ENCODE assay signal across 8 mouse cellular contexts in genomic region chr10:77622055-77622988, GRCm38 (mm10). TPM values are rescaled to one million over a fixed set of nuclear protein-coding genes. Genes with fewer than 3 reads are reported as not detected.
A peak's percentile ranks its signal among the peaks of the same experiment; 100 is the strongest.
DNase-seq lines count a peak whose midpoint lies in the region; ATAC-seq and TF ChIP-seq lines count a peak whose summit lies in the region.

Ube2g2 (plus strand) TSS chr10:77622275.

- TF ChIP-seq CTCF in kidney, adult 2 months (conservative IDR thresholded peaks at IDR 0.05; ENCODE audit: insufficient read depth, insufficient read length, low read depth, low read length) = no peak

- ATAC-seq in embryonic facial prominence, embryonic 12.5 days (ENCODE audit: insufficient number of reproducible peaks, insufficient read depth, low FRiP score, low TSS enrichment) = peak; percentile 82
- ATAC-seq in limb, embryonic 13.5 days (ENCODE audit: low FRiP score, low read depth) = peak; percentile 90
- ATAC-seq in midbrain, embryonic 15.5 days (replicated peaks) = peak; percentile 95

- under 1% methylated on average over 96 of the region's 96 CpGs for WGBS in embryonic facial prominence, embryonic 12.5 days
- under 1% methylated on average over 96 of the region's 96 CpGs for WGBS in kidney, adult 2 months
- WGBS in limb, embryonic 13.5 days = under 1% methylated on average over 96 of the region's 96 CpGs
- under 1% methylated on average over 96 of the region's 96 CpGs for WGBS in midbrain, embryonic 15.5 days

- H3K27me3 ChIP-seq in embryonic facial prominence, embryonic 12.5 days = no peaks in the 10 kb centered on the region
- H3K27me3 ChIP-seq in kidney, adult 2 months (replicated peaks; ENCODE audit: control insufficient read depth, insufficient read depth, low read length) = no peaks in the 10 kb centered on the region
- H3K27me3 ChIP-seq in limb, embryonic 13.5 days = no peaks in the 10 kb centered on the region
- no peaks in the 10 kb centered on the region for H3K27me3 ChIP-seq in midbrain, embryonic 15.5 days (replicated peaks)

- H3K9me3 ChIP-seq in embryonic facial prominence, embryonic 12.5 days = no peaks in the 10 kb centered on the region
- H3K9me3 ChIP-seq in limb, embryonic 13.5 days = no peaks in the 10 kb centered on the region
- H3K9me3 ChIP-seq in midbrain, embryonic 15.5 days = no peaks in the 10 kb centered on the region

- peak within 1 kb of the TSS; percentile 99 for H3K9ac ChIP-seq in embryonic facial prominence, embryonic 12.5 days
- peak within 1 kb of the TSS; percentile 98 for H3K9ac ChIP-seq in limb, embryonic 13.5 days
- H3K9ac ChIP-seq in midbrain, embryonic 15.5 days = peak within 1 kb of the TSS; percentile 89

- H3K4me1 ChIP-seq in embryonic facial prominence, embryonic 12.5 days = peaks cover 21% of the 10 kb centered on the region
- peaks cover 31% of the 10 kb centered on the region for H3K4me1 ChIP-seq in kidney, adult 2 months (ENCODE audit: control insufficient read depth, insufficient read depth, low read length)
- peaks cover 23% of the 10 kb centered on the region for H3K4me1 ChIP-seq in limb, embryonic 13.5 days
- H3K4me1 ChIP-seq in midbrain, embryonic 15.5 days = peaks cover 28% of the 10 kb centered on the region

- peak within 1 kb of the TSS; percentile 99 for H3K4me3 ChIP-seq in embryonic facial prominence, embryonic 12.5 days
- H3K4me3 ChIP-seq in kidney, adult 2 months (ENCODE audit: insufficient read depth, low read depth, low read length) = peak within 1 kb of the TSS; percentile 96
- H3K4me3 ChIP-seq in limb, embryonic 13.5 days = peak within 1 kb of the TSS; percentile 99
- peak within 1 kb of the TSS; percentile 82 for H3K4me3 ChIP-seq in midbrain, embryonic 15.5 days

- peak within 1 kb of the TSS; percentile 85 for H3K27ac ChIP-seq in embryonic facial prominence, embryonic 12.5 days
- H3K27ac ChIP-seq in kidney, adult 2 months (ENCODE audit: insufficient read depth, low read depth, low read length) = peak within 1 kb of the TSS; percentile 93
- peak within 1 kb of the TSS; percentile 89 for H3K27ac ChIP-seq in limb, embryonic 13.5 days
- peak within 1 kb of the TSS; percentile 88 for H3K27ac ChIP-seq in midbrain, embryonic 15.5 days

- peak; percentile 84 for DNase-seq in 3T3-L1 (ENCODE audit: low read depth, low spot score)
- peak; percentile 94 to 97 for DNase-seq in adrenal gland, postnatal 36 days
- DNase-seq in heart, adult 18-20 months = peak; percentile 95 to 96
- peak; percentile 96 for DNase-seq in kidney, adult 2 months
- DNase-seq in spleen, adult 18-20 months = peak; percentile 90 to 94

- H3K36me3 ChIP-seq in embryonic facial prominence, embryonic 12.5 days = peaks cover 13% of the 10 kb centered on the region
- H3K36me3 ChIP-seq in kidney, adult 2 months (ENCODE audit: control insufficient read depth, insufficient read depth, low read length) = no peaks in the 10 kb centered on the region
- peaks cover 31% of the 10 kb centered on the region for H3K36me3 ChIP-seq in limb, embryonic 13.5 days
- H3K36me3 ChIP-seq in midbrain, embryonic 15.5 days (replicated peaks) = peaks cover 10% of the 10 kb centered on the region

- peak within 1 kb of the TSS; percentile 66 for H3K4me2 ChIP-seq in embryonic facial prominence, embryonic 12.5 days (replicated peaks)
- peak within 1 kb of the TSS; percentile 78 for H3K4me2 ChIP-seq in limb, embryonic 13.5 days (replicated peaks)
- H3K4me2 ChIP-seq in midbrain, embryonic 15.5 days = peak within 1 kb of the TSS; percentile 62

- TF ChIP-seq POLR2A in kidney, adult 2 months (IDR thresholded peaks at IDR 0.05; ENCODE audit: low read depth, low read length) = peak; percentile 23

RNA-seq across cellular contexts. Expression of gene Ube2g2, which starts in this region (rescaled TPM):
- 10 to 100 TPM; 57.3 to 67.6 TPM for total RNA-seq in adrenal gland, postnatal 36 days (2021)
- polyA plus RNA-seq in embryonic facial prominence, embryonic 12.5 days (2016; fragmentation: Nextera tagmentation; extraction: Ambion mirVana) = 76.7 and 81.7 TPM in 2 replicates
- total RNA-seq in heart, adult 18-20 months (2021) = 10 to 100 TPM; 80.9 to 82.8 TPM
- 29.9 and 33.8 TPM in 2 replicates for polyA plus RNA-seq in kidney, adult 2 months (2012; rRNA removed)
- 89.3 and 96.0 TPM in 2 replicates for polyA plus RNA-seq in limb, embryonic 13.5 days (2015; fragmentation: Nextera tagmentation; extraction: Ambion mirVana)
- 91.1 and 97.2 TPM in 2 replicates for polyA plus RNA-seq in midbrain, embryonic 15.5 days (2015; fragmentation: Nextera tagmentation; extraction: Ambion mirVana)

Comparison
In these comparisons a context has a peak if more than half of its experiments do, and no peak if none do; other contexts are left out.
1. Peak in every context shown above with its lines: DNase-seq, ATAC-seq, H3K4me3 ChIP-seq and H3K27ac ChIP-seq.